Mouse (Mus musculus) liver, embryonic 16.5 days (tissue): ENCODE data around the gene Nol3. TPM values are rescaled to one million over a fixed set of nuclear protein-coding genes. Genes with fewer than 3 reads are reported as not detected.
A peak's percentile ranks its signal among the peaks of the same experiment; 100 is the strongest.
"Not testable (repeated sequence)": the region's sequence is repeated elsewhere in the genome, so short reads cannot be mapped to it uniquely, and the experiment has no call there.

Source experiments
- ATAC-seq: fragments of 200-750 bp; cut with Nextera tagmentation; 2 replicates; pipeline ENCODE4 v1.8.0; 2017; ENCODE audit warnings: low read depth, mild to moderate bottlenecking, moderate number of reproducible peaks, moderate library complexity
- H3K27ac ChIP-seq: fragments of 300-500 bp; sonication (generic); 2 replicates; pipeline ENCODE4 v1.5.1; 2014; ENCODE audit warnings: mild to moderate bottlenecking, low read length
- H3K27me3 ChIP-seq: fragments of 300-500 bp; sonication (generic); 2 replicates; pipeline ENCODE4 v1.6.1; 2014; ENCODE audit warnings: low read depth, low read length, mixed read lengths; ENCODE audit not compliant: control insufficient read depth, insufficient read depth
- H3K36me3 ChIP-seq: fragments of 300-500 bp; sonication (generic); 2 replicates; pipeline ENCODE4 v1.6.1; 2014; ENCODE audit warnings: mild to moderate bottlenecking; ENCODE audit not compliant: control insufficient read depth, insufficient read depth
- H3K4me1 ChIP-seq: fragments of 300-500 bp; sonication (generic); 2 replicates; pipeline ENCODE4 v1.6.1; 2014; ENCODE audit warnings: low read depth, low read length, mixed read lengths; ENCODE audit not compliant: control insufficient read depth
- H3K4me2 ChIP-seq: fragments of 300-500 bp; sonication (generic); 2 replicates; pipeline ENCODE4 v1.6.1; 2014; ENCODE audit warnings: low read depth, low read length, mixed read lengths
- H3K4me3 ChIP-seq: fragments of 300-500 bp; sonication (generic); 2 replicates; pipeline ENCODE4 v1.5.1; 2014; ENCODE audit warnings: low read depth, mild to moderate bottlenecking, low read length
- H3K9ac ChIP-seq: fragments of 300-500 bp; sonication (generic); 2 replicates; pipeline ENCODE4 v1.6.1; 2014; ENCODE audit warnings: low read depth, low read length
- H3K9me3 ChIP-seq: fragments of 300-500 bp; sonication (generic); replicated peaks from 2 replicates; pipeline ENCODE4 v1.6.1; 2016; ENCODE audit warnings: low read length; ENCODE audit not compliant: control insufficient read depth
- WGBS: fragments of 180-500 bp; shearing (Covaris S2); extraction: QIAGEN DNeasy Blood & Tissue Kit; methylation state at CpG from one replicate; pipeline ENCODE4 v1.1.7; 2014; ENCODE audit not compliant: insufficient replicate concordance; 5-methylcytosine and 5-hydroxymethylcytosine counted together
- polyA plus RNA-seq: library from polyadenylated mRNA; unstranded; fragments of >200 nt; fragmentation: Nextera tagmentation; extraction: Ambion mirVana; gene quantifications from 2 replicates; pipeline ENCODE4 v1.2.1, GENCODE M21; 2015

Nol3 gene
- polyA plus RNA-seq, 1 experiment from 2014 or later = 0.19 TPM

- H3K36me3 ChIP-seq = no peaks in the 10 kb centered on the region
- H3K27ac ChIP-seq = no peak overlapping the region
- H3K9me3 ChIP-seq = no peaks in the 10 kb centered on the region
- ATAC-seq = peak; percentile 78
- peaks cover 16% of the 10 kb centered on the region for H3K4me1 ChIP-seq
- H3K4me2 ChIP-seq = peak overlapping the region; percentile 28
- H3K4me3 ChIP-seq = no peak overlapping the region
- no peak overlapping the region for H3K9ac ChIP-seq
- WGBS = 22% methylated on average over 23 of the region's 23 CpGs
- H3K27me3 ChIP-seq = peaks cover 32% of the 10 kb centered on the region
These were observed 7.1 kb downstream of the Nol3 start for GRCm38 (mm10) chr8:105283074-105283473.

GRCm38 (mm10) chr8:105285514-105285913 is 9.6 kb downstream of the Nol3 start:
- H3K9me3 ChIP-seq = no peaks in the 10 kb centered on the region
- no peak overlapping the region for H3K27ac ChIP-seq
- no peak for ATAC-seq
- no peak overlapping the region for H3K4me3 ChIP-seq
- no peak overlapping the region for H3K4me2 ChIP-seq
- 57% methylated on average over 12 of the region's 12 CpGs for WGBS
- H3K36me3 ChIP-seq = no peaks in the 10 kb centered on the region
- H3K27me3 ChIP-seq = peaks cover 21% of the 10 kb centered on the region
- no peak overlapping the region for H3K9ac ChIP-seq
- H3K4me1 ChIP-seq = peaks cover 27% of the 10 kb centered on the region

DNA sequence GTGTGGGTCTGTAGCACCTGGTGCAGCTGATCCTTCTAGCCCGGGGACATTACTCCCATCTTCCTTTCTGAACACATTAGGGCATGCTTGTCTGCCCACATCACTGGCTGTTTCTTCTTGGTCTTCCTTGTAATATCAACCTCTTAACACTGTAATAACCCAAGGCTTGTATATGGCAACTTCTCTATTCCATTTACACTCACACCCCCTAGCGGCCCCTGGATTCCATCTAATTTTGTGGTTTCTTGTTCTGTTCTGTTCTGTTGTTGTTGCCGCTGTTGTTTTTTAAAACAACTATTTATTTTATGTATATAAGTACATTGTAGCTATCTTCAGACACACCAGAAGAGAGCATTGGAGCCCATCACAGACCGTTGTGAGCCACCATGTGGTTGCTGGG is 11.0 kb downstream of the Nol3 start:
- H3K4me1 ChIP-seq = peaks cover 31% of the 10 kb centered on the region
- 71% methylated on average over 4 of the region's 4 CpGs for WGBS
- H3K27ac ChIP-seq = no peak overlapping the region
- peaks cover 23% of the 10 kb centered on the region for H3K27me3 ChIP-seq
- ATAC-seq = no peak
- no peak overlapping the region for H3K9ac ChIP-seq
- H3K4me2 ChIP-seq = no peak overlapping the region
- no peak overlapping the region for H3K4me3 ChIP-seq
- H3K9me3 ChIP-seq = no peaks in the 10 kb centered on the region
- H3K36me3 ChIP-seq = no peaks in the 10 kb centered on the region

GRCm38 (mm10) chr8:105288231-105288630 is 12.3 kb downstream of the Nol3 start:
- H3K9me3 ChIP-seq = no peaks in the 10 kb centered on the region
- no peak overlapping the region for H3K9ac ChIP-seq
- no peak for ATAC-seq
- H3K4me2 ChIP-seq = no peak overlapping the region
- no peak overlapping the region for H3K27ac ChIP-seq
- no peaks in the 10 kb centered on the region for H3K36me3 ChIP-seq
- H3K4me3 ChIP-seq = no peak overlapping the region
- peaks cover 24% of the 10 kb centered on the region for H3K4me1 ChIP-seq
- peaks cover 23% of the 10 kb centered on the region for H3K27me3 ChIP-seq
- WGBS = 85% methylated on average over 5 of the region's 5 CpGs

DNA sequence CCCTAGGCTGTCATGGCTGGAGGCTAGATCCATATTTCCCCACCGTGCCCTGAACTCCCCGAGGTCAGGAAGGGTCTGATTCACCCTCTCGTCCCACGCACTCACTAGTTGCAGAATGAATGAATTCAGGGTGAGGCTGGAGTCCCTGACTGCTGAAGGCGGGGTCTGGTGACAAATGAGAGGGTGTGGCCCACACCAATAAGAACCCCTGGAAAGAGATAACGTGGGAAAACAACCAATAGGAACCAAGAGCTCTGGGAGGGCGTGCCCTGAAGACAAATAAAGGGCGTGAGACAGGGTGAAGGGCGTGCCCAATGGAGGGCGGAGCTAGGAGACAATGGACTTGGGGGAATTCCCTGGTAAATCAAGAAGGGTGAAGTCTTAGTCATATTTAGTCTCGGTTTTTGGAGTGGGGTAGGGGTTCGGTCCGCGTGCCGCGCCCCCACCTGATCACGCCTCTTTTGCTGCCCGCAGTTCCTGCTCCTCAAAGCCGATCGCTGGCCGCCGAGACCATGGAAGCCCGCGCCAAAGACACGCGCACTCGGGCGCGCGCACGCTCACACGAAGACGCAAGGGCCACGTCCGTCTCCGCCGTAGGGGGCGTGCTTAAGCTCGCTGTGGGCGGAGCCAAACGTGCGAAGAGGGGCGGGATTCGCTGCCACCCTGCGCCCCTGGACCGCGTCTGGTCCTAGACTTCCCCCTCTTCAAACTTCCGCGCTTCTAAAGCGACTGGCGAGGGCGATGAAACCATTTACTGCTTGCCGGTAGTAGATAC is 13.2 kb downstream of the Nol3 start:
- peak; percentile 84 for ATAC-seq
- Histone ChIP-seq H3K27me3 (peaks cover 23% of the 10 kb centered on the region), H3K36me3 (no peaks in the 10 kb centered on the region), H3K27ac (0 out of 2 replicates have a peak overlapping the region, but pooled peaks have one; percentile 26), H3K4me2 (peak overlapping the region; percentile 84), H3K9me3 (no peaks in the 10 kb centered on the region), H3K9ac (peak overlapping the region; percentile 39), H3K4me3 (peak overlapping the region; percentile 62), H3K4me1 (peaks cover 23% of the 10 kb centered on the region)
- WGBS = under 1% methylated on average over 53 of the region's 53 CpGs

GRCm38 (mm10) chr8:105289805-105290460 is 14.0 kb downstream of the Nol3 start, which contains the start of gene 4931428F04Rik:
4931428F04Rik (minus strand) TSS chr8:105289864.
- Histone ChIP-seq H3K4me1 (peaks cover 23% of the 10 kb centered on the region), H3K4me2 (peak within 1 kb of the TSS; percentile 84), H3K9ac (peak within 1 kb of the TSS; percentile 39), H3K9me3 (no peaks in the 10 kb centered on the region), H3K27me3 (peaks cover 20% of the 10 kb centered on the region), H3K27ac (0 out of 2 replicates have a peak within 1 kb of the TSS, but pooled peaks have one; percentile 26), H3K4me3 (peak within 1 kb of the TSS; percentile 62), H3K36me3 (no peaks in the 10 kb centered on the region)
- WGBS = 4% methylated on average over 43 of the region's 43 CpGs
- ATAC-seq = no peak; the same call in none of the 2 replicates

GRCm38 (mm10) chr8:105290554-105291314 is 14.8 kb downstream of the Nol3 start:
- Histone ChIP-seq H3K27me3 (peaks cover 15% of the 10 kb centered on the region), H3K36me3 (no peaks in the 10 kb centered on the region), H3K4me3 (no peak overlapping the region), H3K9me3 (no peaks in the 10 kb centered on the region), H3K9ac (no peak overlapping the region), H3K4me1 (peaks cover 23% of the 10 kb centered on the region), H3K4me2 (peak overlapping the region; percentile 84; the same call in 1 of the 2 replicates), H3K27ac (no peak overlapping the region)
- 16% methylated on average over 31 of the region's 31 CpGs for WGBS
- no peak for ATAC-seq

DNA sequence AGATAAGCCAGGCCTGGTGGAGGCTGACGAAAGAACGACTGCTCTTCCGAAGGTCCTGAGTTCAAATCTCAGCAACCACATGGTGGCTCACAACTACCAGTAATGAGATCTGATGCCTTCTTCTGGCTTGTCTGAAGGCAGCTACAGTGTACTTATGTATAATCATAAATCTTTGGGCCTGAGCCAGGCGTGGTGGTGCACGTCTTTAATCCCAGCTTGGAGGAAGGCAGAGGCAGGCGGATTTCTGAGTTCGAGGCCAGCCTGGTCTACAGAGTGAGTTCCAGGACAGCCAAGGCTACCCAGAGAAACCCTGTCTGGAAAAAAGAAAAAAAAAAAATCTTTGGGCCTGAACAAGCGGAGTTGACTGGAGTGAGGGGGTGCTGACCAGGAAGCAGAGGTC is 15.4 kb downstream of the Nol3 start:
- not testable (repeated sequence) for H3K4me3 ChIP-seq, H3K9ac ChIP-seq, H3K27ac ChIP-seq, ATAC-seq, H3K36me3 ChIP-seq, H3K4me2 ChIP-seq, H3K9me3 ChIP-seq
- Histone ChIP-seq H3K4me1 (peaks cover 28% of the 10 kb centered on the region), H3K27me3 (peaks cover 15% of the 10 kb centered on the region)
- 64% methylated on average over 8 of the region's 8 CpGs for WGBS
